Mouse (Mus musculus) liver (tissue): ENCODE results near the gene Tnfrsf14.

ENCODE experiments used
- DNase-seq: peaks from one replicate; pipeline ENCODE4 v3.0.0-alpha.2; 2020; ENCODE audit warnings: mixed read lengths

Tnfrsf14 gene

GRCm38 (mm10) chr4:154948066-154948939, 19.9 kb upstream of the Tnfrsf14 start:
- no peak for DNase-seq

- peak; percentile 63 for DNase-seq
Observed at GRCm38 (mm10) chr4:154946319-154946718, 18.0 kb upstream of the Tnfrsf14 start.

GRCm38 (mm10) chr4:154944121-154944590, 15.8 kb upstream of the Tnfrsf14 start:
- peak; percentile 85 for DNase-seq

GRCm38 (mm10) chr4:154943323-154944039, 15.1 kb upstream of the Tnfrsf14 start:
- no peak for DNase-seq

GRCm38 (mm10) chr4:154942632-154943322, 14.4 kb upstream of the Tnfrsf14 start:
- DNase-seq, result no peak

- no peak for DNase-seq
Observed at GRCm38 (mm10) chr4:154941831-154942230, 13.5 kb upstream of the Tnfrsf14 start.

- DNase-seq, result no peak
Observed at GRCm38 (mm10) chr4:154940156-154940555, 11.8 kb upstream of the Tnfrsf14 start.

GRCm38 (mm10) chr4:154937746-154938145, 9.4 kb upstream of the Tnfrsf14 start:
- no peak for DNase-seq

- no peak for DNase-seq
Observed at GRCm38 (mm10) chr4:154936542-154937255, 8.3 kb upstream of the Tnfrsf14 start.

- DNase-seq, result peak; percentile 45
Observed at GRCm38 (mm10) chr4:154935788-154936187, 7.4 kb upstream of the Tnfrsf14 start.

- DNase-seq, result no peak
Observed at GRCm38 (mm10) chr4:154934800-154935199, 6.4 kb upstream of the Tnfrsf14 start.

- no peak for DNase-seq
Observed at GRCm38 (mm10) chr4:154933306-154933907, 5.0 kb upstream of the Tnfrsf14 start.

GRCm38 (mm10) chr4:154929088-154929660, 811 bp upstream of the Tnfrsf14 start:
- peak; percentile 87 for DNase-seq

- peak; percentile 71 for DNase-seq
Observed at GRCm38 (mm10) chr4:154927899-154928337, 445 bp downstream of the Tnfrsf14 start.

GRCm38 (mm10) chr4:154926969-154927898, 1.1 kb downstream of the Tnfrsf14 start:
- DNase-seq, result peak; percentile 63

- peak; percentile 78 for DNase-seq
Observed at GRCm38 (mm10) chr4:154925413-154925812, 3.0 kb downstream of the Tnfrsf14 start.

GRCm38 (mm10) chr4:154922931-154923330, 5.4 kb downstream of the Tnfrsf14 start:
- no peak for DNase-seq

GRCm38 (mm10) chr4:154922291-154922690, 6.1 kb downstream of the Tnfrsf14 start:
- no peak for DNase-seq

- DNase-seq, result no peak
Observed at GRCm38 (mm10) chr4:154916662-154917061, 11.7 kb downstream of the Tnfrsf14 start.

- DNase-seq, result no peak
Observed at GRCm38 (mm10) chr4:154915286-154915685, 13.1 kb downstream of the Tnfrsf14 start.
